ENCODE assay signal across 18 mouse cellular contexts in genomic region chr1:128013698-128014386, GRCm38 (mm10).
A peak's percentile ranks its signal among the peaks of the same experiment; 100 is the strongest.
DNase-seq lines count a peak whose midpoint lies in the region; ATAC-seq and TF ChIP-seq lines count a peak whose summit lies in the region.
"Had no signal": no experiment of that assay in that cellular context is flagged by ENCODE, and none has a peak within 500 bp of the region (broad histone marks: within the 10 kb centered on the region; RNA-seq: fewer than 3 reads in every experiment).

No protein-coding gene starts in this region.

- no peak overlapping the region for H3K9ac ChIP-seq in heart, postnatal 0 days (replicated peaks; ENCODE audit: low read depth, low read length)
- no peak overlapping the region for H3K9ac ChIP-seq in heart, adult 2 months (ENCODE audit: low read depth, low read length)
- H3K9ac ChIP-seq: embryonic facial prominence, embryonic 12.5 days; forebrain, embryonic 13.5 days; limb, embryonic 13.5 days; neural tube, embryonic 15.5 days had no signal

- 0 out of 2 replicates have a peak, but pooled peaks cover 4% of the 10 kb centered on the region for H3K4me1 ChIP-seq in heart, postnatal 0 days (ENCODE audit: control insufficient read depth, insufficient read depth)
- H3K4me1 ChIP-seq in heart, adult 2 months (ENCODE audit: control insufficient read depth, insufficient read depth, low read length): no peaks in the 10 kb centered on the region
- H3K4me1 ChIP-seq in limb, embryonic 10.5 days: no peaks in the 10 kb centered on the region
- H3K4me1 ChIP-seq: embryonic facial prominence, embryonic 12.5 days; limb, embryonic 13.5 days; neural tube, embryonic 15.5 days had no signal

- no peak for TF ChIP-seq POLR2A in heart, adult 2 months (IDR thresholded peaks at IDR 0.05; ENCODE audit: insufficient read depth, low read depth, low read length)

- no peak for DNase-seq in heart, postnatal 0 days (ENCODE audit: low spot score)
- DNase-seq in heart, adult 2 months: no peak
- peak; percentile 41 for DNase-seq in Muller cell, postnatal 12 days (ENCODE audit: inconsistent ontology term)
- DNase-seq in lung, postnatal 10 days: peak; percentile 36
- no peak for DNase-seq in limb, embryonic 10.5 days (ENCODE audit: low spot score)
- DNase-seq in kidney, postnatal 10 days: no peak
- no peak for DNase-seq in left cerebral cortex, adult 9 months (ENCODE audit: low spot score in 2 of 2)
- DNase-seq: adrenal gland, postnatal 36 days; cerebellum, adult 11 months; cerebellum, postnatal 36 days; kidney, adult 8-10 months; thymus, postnatal 25 days had no signal

- ATAC-seq in heart, postnatal 0 days (ENCODE audit: insufficient read depth, low read depth): peak; percentile 47; the same call in 1 of the 2 replicates
- ATAC-seq in erythroid progenitor cell, adult 5-6 weeks (replicated peaks; ENCODE audit: low FRiP score, poor library complexity, severe bottlenecking): peak; percentile 34; the same call in 1 of the 2 replicates
- ATAC-seq: forebrain, embryonic 13.5 days had no signal

- H3K36me3 ChIP-seq in heart, postnatal 0 days (replicated peaks; ENCODE audit: control insufficient read depth, insufficient read depth, low read length): no peaks in the 10 kb centered on the region
- H3K36me3 ChIP-seq in heart, adult 2 months (ENCODE audit: control insufficient read depth, insufficient read depth, low read length): no peaks in the 10 kb centered on the region
- H3K36me3 ChIP-seq in limb, embryonic 10.5 days: peaks cover 19% of the 10 kb centered on the region
- H3K36me3 ChIP-seq: embryonic facial prominence, embryonic 12.5 days; neural tube, embryonic 15.5 days had no signal

- no peak overlapping the region for H3K4me3 ChIP-seq in heart, postnatal 0 days (ENCODE audit: low read depth, low read length)
- no peak overlapping the region for H3K4me3 ChIP-seq in heart, adult 2 months
- no peak overlapping the region for H3K4me3 ChIP-seq in limb, embryonic 10.5 days
- H3K4me3 ChIP-seq: embryonic facial prominence, embryonic 12.5 days; forebrain, embryonic 13.5 days; limb, embryonic 13.5 days; neural tube, embryonic 15.5 days had no signal

- TF ChIP-seq EP300 in heart, postnatal 0 days (IDR thresholded peaks at IDR 0.05; ENCODE audit: low read depth): no peak
- no peak for TF ChIP-seq EP300 in heart, adult 2 months (IDR thresholded peaks at IDR 0.05; ENCODE audit: insufficient read depth, low read depth, low read length)

- 60% methylated on average over 4 of the region's 4 CpGs for WGBS in heart, postnatal 0 days
- WGBS in heart, adult 2 months: 55% methylated on average over 4 of the region's 4 CpGs
- WGBS in limb, embryonic 10.5 days: 89% methylated on average over 4 of the region's 4 CpGs

- H3K27ac ChIP-seq in heart, postnatal 0 days (ENCODE audit: low read depth): no peak overlapping the region
- no peak overlapping the region for H3K27ac ChIP-seq in heart, adult 2 months
- H3K27ac ChIP-seq in limb, embryonic 10.5 days: no peak overlapping the region
- H3K27ac ChIP-seq: embryonic facial prominence, embryonic 12.5 days; forebrain, embryonic 13.5 days; limb, embryonic 13.5 days; neural tube, embryonic 15.5 days had no signal

- TF ChIP-seq CTCF in heart, postnatal 0 days (IDR thresholded peaks at IDR 0.05; ENCODE audit: low read depth): no peak
- no peak for TF ChIP-seq CTCF in heart, adult 2 months (IDR thresholded peaks at IDR 0.05)

- intact Hi-C loops in heart, adult 2 months (cut with DNase I): no loop called here

- no peaks in the 10 kb centered on the region for H3K9me3 ChIP-seq in heart, postnatal 0 days (replicated peaks; ENCODE audit: control insufficient read depth, low read length)
- H3K9me3 ChIP-seq in limb, embryonic 10.5 days (replicated peaks): no peaks in the 10 kb centered on the region
- H3K9me3 ChIP-seq: embryonic facial prominence, embryonic 12.5 days; forebrain, embryonic 13.5 days; limb, embryonic 13.5 days; neural tube, embryonic 15.5 days had no signal

- no peaks in the 10 kb centered on the region for H3K27me3 ChIP-seq in heart, postnatal 0 days (ENCODE audit: control insufficient read depth, insufficient read depth, low read length)
- no peaks in the 10 kb centered on the region for H3K27me3 ChIP-seq in heart, adult 2 months (ENCODE audit: control insufficient read depth, insufficient read depth, low read length)
- no peaks in the 10 kb centered on the region for H3K27me3 ChIP-seq in limb, embryonic 10.5 days (ENCODE audit: low read depth, poor library complexity, severe bottlenecking)
- H3K27me3 ChIP-seq: embryonic facial prominence, embryonic 12.5 days; forebrain, embryonic 13.5 days; limb, embryonic 13.5 days; neural tube, embryonic 15.5 days had no signal

- H3K4me2 ChIP-seq in heart, postnatal 0 days (ENCODE audit: low read depth, low read length): no peak overlapping the region
- H3K4me2 ChIP-seq: embryonic facial prominence, embryonic 12.5 days; forebrain, embryonic 13.5 days; limb, embryonic 13.5 days; midbrain, embryonic 11.5 days; neural tube, embryonic 15.5 days had no signal

- no peaks in the 10 kb centered on the region for H3K79me2 ChIP-seq in heart, adult 2 months (replicated peaks; ENCODE audit: control insufficient read depth, insufficient read depth, low read length)

Comparison
In these comparisons a context has a peak if more than half of its experiments do, and no peak if none do; other contexts are left out.
1. DNase-seq: peak in Muller cell, postnatal 12 days (single experiment) and lung, postnatal 10 days (single experiment); none in heart, postnatal 0 days (single experiment), heart, adult 2 months (0 of 2), limb, embryonic 10.5 days (single experiment), kidney, postnatal 10 days (single experiment) and left cerebral cortex, adult 9 months (0 of 2).